Mouse (Mus musculus) retina, embryonic 14.5 days (tissue): ENCODE measurements around the gene Blm.
"Not testable (repeated sequence)": the region's sequence is repeated elsewhere in the genome, so short reads cannot be mapped to it uniquely, and the experiment has no call there.

ENCODE experiments used
- DNase-seq: peaks from one replicate; pipeline ENCODE4 v3.0.0-alpha.2; 2015; ENCODE audit warnings: low spot score

The Blm gene

DNA sequence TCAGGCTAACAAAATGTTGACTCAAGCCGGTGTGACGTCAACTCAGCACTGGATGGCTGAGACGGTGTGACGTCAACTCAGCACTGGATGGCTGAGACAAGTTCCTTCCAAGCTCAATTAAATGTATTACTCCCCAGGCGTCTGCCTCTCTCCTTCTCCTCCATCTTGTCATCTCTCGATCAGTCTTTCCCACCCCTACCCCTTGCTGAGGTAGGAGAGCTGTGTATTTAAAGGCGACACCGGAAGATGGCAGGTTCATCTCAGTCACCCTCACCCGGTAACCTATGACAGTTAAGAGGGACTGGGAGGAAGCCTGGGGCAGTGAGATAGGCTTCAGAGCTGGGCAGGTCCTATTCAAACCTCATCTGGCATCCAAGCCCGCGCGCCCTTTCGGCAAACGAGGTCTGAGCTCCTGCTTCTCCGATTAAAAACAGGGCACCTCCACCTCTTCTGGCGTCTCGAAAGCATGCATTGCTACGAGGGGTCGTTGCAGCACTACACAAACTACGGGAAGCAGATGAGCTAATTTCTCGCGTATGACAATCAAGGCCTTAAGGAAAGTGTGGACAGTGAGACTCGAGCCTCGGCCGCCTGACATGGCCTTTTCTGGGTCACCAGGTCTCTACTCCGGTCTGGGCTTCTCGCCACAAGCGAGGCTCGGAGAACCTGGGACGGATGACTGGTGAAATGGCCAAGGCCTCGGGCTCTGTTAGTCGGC, 469 bp downstream of the Blm start:
- DNase-seq, result no peak

DNA sequence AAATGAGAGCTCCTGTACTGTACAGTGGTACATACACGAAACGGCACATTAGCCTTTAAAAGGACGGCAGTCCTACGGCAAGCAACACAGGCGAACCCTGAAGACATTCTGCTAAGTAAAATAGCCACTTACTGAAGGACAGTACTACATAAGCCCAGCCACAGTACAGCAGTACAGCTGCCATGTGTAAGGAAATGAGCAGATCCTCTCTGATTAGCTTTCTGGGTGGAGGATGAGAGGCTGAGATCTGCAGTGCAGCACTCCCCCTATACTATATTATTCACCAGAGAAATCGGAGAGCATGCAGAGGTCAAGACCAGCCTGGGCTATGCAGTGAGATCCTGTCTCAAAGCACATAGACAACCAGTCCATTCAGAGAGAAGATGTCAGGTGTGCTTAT, 3.8 kb downstream of the Blm start:
- DNase-seq, result no peak

GRCm38 (mm10) chr7:80530646-80531045, 4.3 kb downstream of the Blm start:
- no peak for DNase-seq

GRCm38 (mm10) chr7:80526698-80527097, 8.2 kb downstream of the Blm start:
- DNase-seq, result no peak

- no peak for DNase-seq
Measured at GRCm38 (mm10) chr7:80512408-80513085, 22.4 kb downstream of the Blm start.

- DNase-seq, result not testable (repeated sequence)
Measured at GRCm38 (mm10) chr7:80507697-80508096, 27.2 kb downstream of the Blm start.

DNA sequence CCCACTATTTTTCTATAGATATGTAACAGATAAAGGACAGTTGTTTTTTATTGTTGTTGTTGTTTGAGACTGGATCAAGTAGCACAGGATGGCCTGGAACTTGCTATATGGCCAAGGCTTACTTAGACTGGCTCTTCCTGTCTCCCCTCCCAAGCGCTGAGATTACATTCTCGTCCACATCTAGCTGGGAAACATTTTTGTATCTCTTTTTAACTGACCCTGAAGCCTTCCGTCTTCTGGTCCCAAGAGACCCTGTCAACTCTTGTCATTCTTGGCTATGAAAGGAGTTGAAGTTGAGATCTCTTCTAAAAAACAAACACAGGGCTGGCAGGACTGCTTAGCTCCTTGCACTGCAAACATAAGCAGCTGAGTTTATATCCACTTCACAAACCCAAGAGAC, 28.9 kb downstream of the Blm start:
- DNase-seq, result no peak

- no peak for DNase-seq
Measured at GRCm38 (mm10) chr7:80504920-80505319, 30.0 kb downstream of the Blm start.

DNA sequence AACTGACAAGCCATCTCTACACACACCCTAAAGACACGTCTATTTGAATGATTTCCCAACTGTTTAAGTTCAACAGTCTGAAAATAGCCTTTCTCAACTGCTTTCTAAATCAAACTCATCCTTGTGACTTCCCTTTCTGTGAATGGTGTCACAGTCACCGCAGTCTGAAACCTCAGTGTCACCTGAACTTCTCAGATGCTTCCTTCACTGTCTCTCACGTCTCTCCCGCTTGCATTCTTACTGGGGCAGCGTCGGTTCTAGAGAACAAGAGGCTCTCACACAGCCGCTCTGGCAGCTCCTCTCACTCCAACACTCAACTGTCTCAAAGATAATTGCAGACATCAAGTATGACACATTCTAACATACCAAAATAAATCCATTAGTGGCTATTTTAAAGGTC, 33.9 kb downstream of the Blm start:
- no peak for DNase-seq

- no peak for DNase-seq
Measured at GRCm38 (mm10) chr7:80500099-80500498, 34.8 kb downstream of the Blm start.

DNA sequence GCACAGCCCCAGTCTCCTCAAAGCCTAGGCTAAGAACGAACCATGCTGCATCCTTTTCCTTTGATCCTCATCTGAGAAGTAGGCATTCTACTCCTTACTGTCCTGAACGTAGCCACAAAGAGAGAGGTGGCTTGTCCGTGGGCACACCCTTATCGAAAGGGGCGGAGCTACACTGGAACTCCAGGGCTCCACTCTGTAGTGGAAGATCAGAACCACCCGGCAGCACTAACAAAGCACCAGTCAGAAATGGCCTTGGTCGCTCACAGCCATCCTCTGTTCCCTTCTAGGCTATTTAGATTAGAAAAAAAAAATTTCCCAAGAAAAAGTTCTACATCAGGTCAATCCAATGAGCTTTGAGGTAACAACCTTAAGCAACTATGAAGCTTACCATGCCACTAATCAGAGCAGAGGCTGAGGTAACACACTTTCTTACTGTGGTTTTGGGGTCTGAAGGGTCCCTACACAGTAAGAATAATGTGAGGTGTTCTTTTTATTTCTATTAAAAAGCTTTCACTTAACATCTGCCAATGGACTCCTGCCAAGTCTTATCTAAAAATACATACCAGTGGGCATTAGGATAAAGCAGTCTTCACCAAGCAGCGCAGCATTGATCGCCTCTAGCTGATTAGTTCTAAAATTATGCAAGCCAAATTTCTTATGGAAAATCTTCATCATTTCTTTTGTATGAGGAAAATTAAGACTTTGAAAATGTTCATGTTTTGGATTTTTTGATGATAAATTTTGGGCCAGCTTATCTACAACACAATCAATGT, 35.5 kb downstream of the Blm start:
- no peak for DNase-seq

DNA sequence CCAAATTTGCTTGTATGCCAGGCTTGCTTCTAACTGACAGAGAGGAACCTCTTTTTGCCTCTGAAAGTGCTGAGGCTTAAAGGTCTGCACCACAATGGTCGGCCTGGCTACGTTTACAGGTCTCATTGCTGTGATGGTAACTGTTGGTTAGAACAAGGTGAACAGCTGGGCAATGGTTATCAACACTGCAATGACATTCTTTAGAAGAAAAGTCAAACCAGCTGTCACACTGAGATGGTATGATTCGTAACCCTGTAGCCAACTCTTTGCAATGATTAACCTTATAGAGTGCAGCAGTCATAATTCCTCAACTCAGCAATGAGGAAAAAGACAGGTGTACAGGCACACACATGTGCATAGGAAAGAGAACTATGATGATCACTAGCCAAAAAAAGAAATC, 38.3 kb downstream of the Blm start:
- no peak for DNase-seq

- DNase-seq, result no peak
Measured at GRCm38 (mm10) chr7:80495210-80495609, 39.7 kb downstream of the Blm start.

- DNase-seq, result no peak
Measured at GRCm38 (mm10) chr7:80491995-80492394, 42.9 kb downstream of the Blm start.

- no peak for DNase-seq
Measured at GRCm38 (mm10) chr7:80491086-80491485, 43.8 kb downstream of the Blm start.

DNA sequence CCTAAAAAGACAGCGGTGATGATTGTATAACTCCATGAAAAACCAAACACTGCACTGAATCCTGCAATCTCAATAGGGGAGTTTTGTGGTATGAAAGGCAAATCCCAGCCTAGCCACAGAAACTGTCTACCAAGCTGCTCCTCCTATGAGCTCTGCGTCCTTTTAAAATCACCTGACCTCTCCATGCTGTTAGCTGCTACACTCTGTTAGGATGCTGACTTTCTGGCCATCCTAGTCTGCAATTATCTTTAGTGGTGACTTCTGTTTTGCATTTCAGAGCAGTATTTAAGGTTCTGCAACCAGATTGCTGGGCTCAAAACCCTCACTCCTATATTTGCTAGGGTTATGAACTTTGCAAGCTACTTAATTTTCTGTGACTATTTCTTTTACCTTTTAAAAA, 44.6 kb downstream of the Blm start:
- no peak for DNase-seq

GRCm38 (mm10) chr7:80489445-80489844, 45.5 kb downstream of the Blm start:
- DNase-seq, result no peak

DNA sequence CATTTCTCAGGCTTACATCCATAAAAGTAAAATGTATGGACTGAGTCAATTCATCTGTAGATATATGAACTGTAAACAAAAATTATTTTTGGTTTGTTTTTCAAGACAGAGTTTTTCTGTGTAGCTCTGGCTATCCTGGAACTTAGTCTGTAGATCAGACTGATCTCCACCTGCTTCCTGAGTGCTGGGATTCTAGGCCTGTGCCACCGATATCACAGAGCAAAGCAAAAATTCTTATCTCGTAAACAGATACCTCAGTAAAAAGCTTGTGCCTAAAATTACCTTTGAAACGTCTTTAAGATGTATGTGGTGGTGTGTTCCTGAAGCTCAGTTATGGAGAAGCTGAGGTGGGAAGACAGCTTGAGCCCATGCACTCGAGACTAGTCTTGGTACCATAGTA, 47.7 kb downstream of the Blm start:
- DNase-seq, result no peak

- no peak for DNase-seq
Measured at GRCm38 (mm10) chr7:80480097-80480496, 54.8 kb downstream of the Blm start.

DNA sequence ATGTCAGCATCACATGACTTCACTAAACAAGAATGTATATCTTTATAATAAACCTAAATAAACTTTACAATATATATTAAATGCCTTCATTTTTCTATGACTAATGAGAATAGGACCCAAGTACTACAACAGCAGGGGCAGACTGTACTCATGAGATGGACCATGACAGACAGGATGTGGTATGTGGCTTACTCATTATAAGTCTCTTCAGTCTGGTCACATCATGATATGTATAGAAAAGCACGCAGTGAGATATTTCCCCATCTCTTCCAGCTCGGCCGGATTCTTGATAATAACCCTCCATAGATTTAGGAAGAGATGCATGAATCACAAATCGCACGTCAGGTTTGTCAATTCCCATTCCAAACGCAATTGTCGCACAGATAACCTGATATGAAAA, 61.1 kb downstream of the Blm start:
- DNase-seq, result no peak

GRCm38 (mm10) chr7:80468851-80469250, 66.1 kb downstream of the Blm start:
- DNase-seq, result no peak

GRCm38 (mm10) chr7:80467334-80467733, 67.6 kb downstream of the Blm start:
- DNase-seq, result no peak

DNA sequence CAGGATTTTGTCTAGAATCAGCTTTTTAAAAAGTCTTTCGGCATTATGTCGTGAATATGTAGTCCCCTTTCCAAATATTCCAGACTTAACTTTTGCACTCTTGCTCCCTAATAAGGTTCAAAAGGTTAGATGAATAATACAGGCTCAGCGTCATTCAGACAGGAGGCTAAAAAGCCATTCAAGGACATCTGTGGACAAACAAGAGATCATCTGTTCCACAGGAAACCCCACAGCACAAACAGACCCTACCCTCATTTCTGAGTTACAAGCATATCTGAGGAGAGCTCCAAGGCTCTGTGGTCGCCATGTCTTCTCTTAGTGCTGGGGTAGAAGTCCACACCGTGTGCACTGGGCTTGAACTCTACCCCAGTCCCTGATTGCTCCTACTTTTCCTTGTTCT, 70.1 kb downstream of the Blm start:
- DNase-seq, result no peak
